ENCODE assay signal across 8 mouse cellular contexts in genomic region chr11:93099431-93100370, GRCm38 (mm10). TPM values are rescaled to one million over a fixed set of nuclear protein-coding genes. Genes with fewer than 3 reads are reported as not detected.
DNase-seq lines count a peak whose midpoint lies in the region; ATAC-seq and TF ChIP-seq lines count a peak whose summit lies in the region.

No protein-coding gene starts in this region.

- no peak for DNase-seq in layer of hippocampus, adult 2 months (ENCODE audit: low spot score in 2 of 2)
- DNase-seq in layer of hippocampus, adult 9-11 months, result no peak
- peak; percentile 65 for DNase-seq in cerebellum, adult 8-10 months
- DNase-seq in forebrain, embryonic 14.5 days (ENCODE audit: low spot score), result peak; percentile 12
- peak; percentile 40 for DNase-seq in midbrain, embryonic 10.5 days (ENCODE audit: low spot score)
- DNase-seq in frontal cortex, adult 2 months (ENCODE audit: extremely low spot score in 1 of 2, low spot score in 1 of 2), result no peak
- DNase-seq in lung, adult 2 months, result no peak

- no peaks in the 10 kb centered on the region for H3K9me3 ChIP-seq in forebrain, embryonic 14.5 days (replicated peaks; ENCODE audit: control insufficient read depth, low read length)
- no peaks in the 10 kb centered on the region for H3K9me3 ChIP-seq in midbrain, embryonic 10.5 days (replicated peaks)

- H3K9ac ChIP-seq in forebrain, embryonic 14.5 days (ENCODE audit: low read length), result peak overlapping the region; percentile 60

- no peak for TF ChIP-seq POLR2A in lung, adult 2 months (IDR thresholded peaks at IDR 0.05; ENCODE audit: borderline replicate concordance, extremely low read depth, low read depth, low read length)

- ATAC-seq in forebrain, embryonic 14.5 days, result 0 out of 2 replicates have a peak, but pooled peaks have one; percentile 21
- no peak for ATAC-seq in granulocyte monocyte progenitor cell, adult 5-6 weeks (replicated peaks; ENCODE audit: poor library complexity, severe bottlenecking)

- peak overlapping the region; percentile 70 for H3K4me3 ChIP-seq in layer of hippocampus, adult 2 months
- H3K4me3 ChIP-seq in forebrain, embryonic 14.5 days (ENCODE audit: low read depth, low read length), result peak overlapping the region; percentile 35
- H3K4me3 ChIP-seq in midbrain, embryonic 10.5 days, result peak overlapping the region; percentile 66
- H3K4me3 ChIP-seq in lung, adult 2 months (replicated peaks; ENCODE audit: extremely low read depth, low read depth, low read length), result no peak overlapping the region

- no peaks in the 10 kb centered on the region for H3K36me3 ChIP-seq in forebrain, embryonic 14.5 days (ENCODE audit: control insufficient read depth, insufficient read depth, low read length)
- H3K36me3 ChIP-seq in midbrain, embryonic 10.5 days, result no peaks in the 10 kb centered on the region

- TF ChIP-seq CTCF in layer of hippocampus, adult 2 months (conservative IDR thresholded peaks at IDR 0.05), result no peak
- no peak for TF ChIP-seq CTCF in lung, adult 2 months (IDR thresholded peaks at IDR 0.05; ENCODE audit: insufficient read depth, low read length)

- H3K27ac ChIP-seq in layer of hippocampus, adult 2 months, result peak overlapping the region; percentile 69
- H3K27ac ChIP-seq in forebrain, embryonic 14.5 days (ENCODE audit: low read depth, low read length), result no peak overlapping the region; the same call in 1 of the 2 replicates
- no peak overlapping the region for H3K27ac ChIP-seq in midbrain, embryonic 10.5 days (replicated peaks)

- under 1% methylated on average over 53 of the region's 53 CpGs for WGBS in forebrain, embryonic 14.5 days
- 1% methylated on average over 53 of the region's 53 CpGs for whole genome bisulfite sequencing in midbrain, embryonic 10.5 days
- WGBS in lung, adult 2 months, result 4% methylated on average over 53 of the region's 53 CpGs

- peaks cover 36% of the 10 kb centered on the region for H3K27me3 ChIP-seq in forebrain, embryonic 14.5 days (replicated peaks; ENCODE audit: control insufficient read depth, insufficient read depth, low read length)
- peaks cover 66% of the 10 kb centered on the region for H3K27me3 ChIP-seq in midbrain, embryonic 10.5 days (ENCODE audit: low read depth, poor library complexity, severe bottlenecking)

- peaks cover 9% of the 10 kb centered on the region for H3K4me1 ChIP-seq in forebrain, embryonic 14.5 days (ENCODE audit: control insufficient read depth, insufficient read depth, low read length)
- H3K4me1 ChIP-seq in midbrain, embryonic 10.5 days, result peaks cover 32% of the 10 kb centered on the region
- no peaks in the 10 kb centered on the region for H3K4me1 ChIP-seq in lung, adult 2 months (ENCODE audit: control insufficient read depth, insufficient read depth, low read length)

- peak overlapping the region; percentile 84 for H3K4me2 ChIP-seq in forebrain, embryonic 14.5 days (ENCODE audit: low read length)

RNA-seq across cellular contexts. Expression of gene Car10, which starts 1.9 kb away (rescaled TPM):
- total RNA-seq in layer of hippocampus, adult 2 months (2021), result 10 to 100 TPM; 32.5 to 32.9 TPM
- 6.3 and 9.1 TPM in 2 replicates for polyA plus RNA-seq in forebrain, embryonic 14.5 days (2014; fragmentation: Nextera tagmentation; extraction: Ambion mirVana)
- 0.47 and 1.1 TPM in 2 replicates for polyA plus RNA-seq in midbrain, embryonic 10.5 days (2016; fragmentation: Nextera tagmentation; extraction: Ambion mirVana)
- 62.4 and 70.6 TPM in 2 replicates for polyA plus RNA-seq in frontal cortex, adult 2 months (2012; rRNA removed)
- not detected in 2 replicates for total RNA-seq in granulocyte monocyte progenitor cell, adult 5-6 weeks (2014; fragmentation: Nextera tagmentation)
- not detected in 2 replicates for total RNA-seq in granulocyte monocyte progenitor cell, adult 5-6 weeks (2017)
- polyA plus RNA-seq in lung, adult 2 months (2012; rRNA removed), result not detected in 2 replicates

Comparison
In these comparisons a context has a peak if more than half of its experiments do, and no peak if none do; other contexts are left out.
1. DNase-seq: peak in cerebellum, adult 8-10 months (single experiment), forebrain, embryonic 14.5 days (single experiment) and midbrain, embryonic 10.5 days (single experiment); none in layer of hippocampus, adult 2 months (0 of 2), layer of hippocampus, adult 9-11 months (single experiment), frontal cortex, adult 2 months (0 of 2) and lung, adult 2 months (single experiment).